Mouse (Mus musculus): ENCODE results near the gene Atp5f1.

GRCm38 (mm10) chr3:105958974-105959580 lies 822 bp downstream of the Atp5f1 start, which contains the start of gene Wdr77:
- TF ChIP-seq CTCF (IDR thresholded peaks at IDR 0.05; ENCODE audit: low read depth) (no peak), EP300 (IDR thresholded peaks at IDR 0.05; ENCODE audit: low read depth) (peak; percentile 98)

All from liver, postnatal 0 days (tissue).